Mouse (Mus musculus) hindbrain, postnatal 0 days (tissue): ENCODE results near the gene Slc1a2. TPM values are rescaled to one million over a fixed set of nuclear protein-coding genes. Genes with fewer than 3 reads are reported as not detected.
A peak's percentile ranks its signal among the peaks of the same experiment; 100 is the strongest.

Experiments used
- ATAC-seq: fragments of 200-750 bp; cut with Nextera tagmentation; 2 replicates; pipeline ENCODE4 v1.8.0; 2017; ENCODE audit warnings: mild to moderate bottlenecking, moderate TSS enrichment, moderate library complexity
- DNase-seq: peaks from one replicate; pipeline ENCODE4 v3.0.0-alpha.2; 2015; ENCODE audit warnings: low spot score
- H3K27ac ChIP-seq: fragments of 300-500 bp; sonication (generic); 2 replicates; pipeline ENCODE4 v1.5.1; 2014; ENCODE audit warnings: mild to moderate bottlenecking
- H3K27me3 ChIP-seq: fragments of 300-500 bp; sonication (generic); 2 replicates; pipeline ENCODE4 v1.6.1; 2014; ENCODE audit warnings: low read length, mixed read lengths; ENCODE audit not compliant: insufficient read depth
- H3K36me3 ChIP-seq: fragments of 300-500 bp; sonication (generic); 2 replicates; pipeline ENCODE4 v1.6.1; 2014; ENCODE audit warnings: low read length, mixed read lengths; ENCODE audit not compliant: insufficient read depth
- H3K4me1 ChIP-seq: fragments of 300-500 bp; sonication (generic); 2 replicates; pipeline ENCODE4 v1.6.1; 2014; ENCODE audit warnings: antibody characterized with exemption, low read length, mixed read lengths; ENCODE audit not compliant: insufficient read depth
- H3K4me2 ChIP-seq: fragments of 300-500 bp; sonication (generic); 2 replicates; pipeline ENCODE4 v1.6.1; 2014; ENCODE audit warnings: low read depth, mild to moderate bottlenecking, low read length, moderate library complexity, mixed read lengths
- H3K4me3 ChIP-seq: fragments of 300-500 bp; sonication (generic); 2 replicates; pipeline ENCODE4 v1.5.1; 2014; ENCODE audit warnings: low read length
- H3K9ac ChIP-seq: fragments of 300-500 bp; sonication (generic); replicated peaks from 2 replicates; pipeline ENCODE4 v1.6.1; 2014; ENCODE audit warnings: mild to moderate bottlenecking, low read length, moderate library complexity, mixed read lengths
- H3K9me3 ChIP-seq: fragments of 300-500 bp; sonication (generic); 2 replicates; pipeline ENCODE4 v1.6.1; 2016; ENCODE audit warnings: low read length, mixed read lengths
- CTCF ChIP-seq: IDR thresholded peaks from 2 replicates; pipeline ENCODE4 v1.5.1; 2016; ENCODE audit warnings: antibody characterized with exemption, control low read depth, low read depth
- WGBS: fragments of 180-500 bp; shearing (Covaris S2); extraction: QIAGEN DNeasy Blood & Tissue Kit; methylation state at CpG from one replicate; pipeline ENCODE4 v1.1.7; 2014; 5-methylcytosine and 5-hydroxymethylcytosine counted together
- polyA plus RNA-seq: library from polyadenylated mRNA; unstranded; fragments of >200 nt; fragmentation: Nextera tagmentation; extraction: Ambion mirVana; gene quantifications from 2 replicates; pipeline ENCODE4 v1.2.1, GENCODE M21; 2015
- total RNA-seq: library from RNA; depleted of rRNA; stranded (reverse); fragments of >200 nt; gene quantifications from 2 replicates; pipeline ENCODE4 v1.2.3, GENCODE M21; 2014

Slc1a2 gene
- total and polyA plus RNA-seq, 2 experiments from 2014 or later = 21.9 to 130 TPM

- WGBS = 84% methylated on average over 8 of the region's 8 CpGs
- ATAC-seq = no peak
- TF ChIP-seq CTCF = no peak
- Histone ChIP-seq H3K4me3 (no peak overlapping the region), H3K4me2 (no peak overlapping the region), H3K9me3 (no peaks in the 10 kb centered on the region), H3K27ac (no peak overlapping the region), H3K9ac (no peak overlapping the region), H3K36me3 (peaks cover 8% of the 10 kb centered on the region), H3K27me3 (no peaks in the 10 kb centered on the region), H3K4me1 (no peaks in the 10 kb centered on the region)
- DNase-seq = no peak
Measured at GRCm38 (mm10) chr2:102764602-102765374, 106.3 kb downstream of the Slc1a2 start.

GRCm38 (mm10) chr2:102768267-102768666 lies 109.8 kb downstream of the Slc1a2 start:
- H3K9me3 ChIP-seq = no peaks in the 10 kb centered on the region
- peaks cover 8% of the 10 kb centered on the region for H3K36me3 ChIP-seq
- DNase-seq (peak; percentile 23), ATAC-seq (peak; percentile 58; the same call in 1 of the 2 replicates)
- WGBS = 63% methylated on average over 3 of the region's 3 CpGs
- no peaks in the 10 kb centered on the region for H3K27me3 ChIP-seq
- H3K9ac ChIP-seq = no peak overlapping the region
- H3K4me1 ChIP-seq = no peaks in the 10 kb centered on the region
- no peak for TF ChIP-seq CTCF
- no peak overlapping the region for H3K27ac ChIP-seq
- no peak overlapping the region for H3K4me2 ChIP-seq
- H3K4me3 ChIP-seq = no peak overlapping the region

- no peak overlapping the region for H3K9ac ChIP-seq
- DNase-seq (no peak), ATAC-seq (no peak)
- WGBS = 94% methylated on average over 1 of the region's 1 CpGs
- no peak overlapping the region for H3K4me2 ChIP-seq
- no peaks in the 10 kb centered on the region for H3K27me3 ChIP-seq
- TF ChIP-seq CTCF = no peak
- H3K4me1 ChIP-seq = no peaks in the 10 kb centered on the region
- H3K9me3 ChIP-seq = no peaks in the 10 kb centered on the region
- H3K36me3 ChIP-seq = peaks cover 8% of the 10 kb centered on the region; the same call in 1 of the 2 replicates
- no peak overlapping the region for H3K27ac ChIP-seq
- H3K4me3 ChIP-seq = no peak overlapping the region
Measured at GRCm38 (mm10) chr2:102771304-102771703, 112.8 kb downstream of the Slc1a2 start.

- Histone ChIP-seq H3K9ac (no peak overlapping the region), H3K9me3 (no peaks in the 10 kb centered on the region), H3K4me3 (no peak overlapping the region), H3K27me3 (no peaks in the 10 kb centered on the region), H3K4me2 (no peak overlapping the region), H3K27ac (no peak overlapping the region), H3K4me1 (no peaks in the 10 kb centered on the region), H3K36me3 (0 out of 2 replicates have a peak, but pooled peaks cover 8% of the 10 kb centered on the region)
- ATAC-seq (no peak), DNase-seq (no peak)
- WGBS = 97% methylated on average over 5 of the region's 5 CpGs
- no peak for TF ChIP-seq CTCF
Measured at GRCm38 (mm10) chr2:102772276-102772675, 113.8 kb downstream of the Slc1a2 start.

GRCm38 (mm10) chr2:102774700-102775099 lies 116.2 kb downstream of the Slc1a2 start:
- H3K4me3 ChIP-seq = no peak overlapping the region
- H3K9ac ChIP-seq = no peak overlapping the region
- 65% methylated on average over 4 of the region's 4 CpGs for WGBS
- H3K27ac ChIP-seq = no peak overlapping the region
- 0 out of 2 replicates have a peak, but pooled peaks cover 6% of the 10 kb centered on the region for H3K36me3 ChIP-seq
- no peak overlapping the region for H3K4me2 ChIP-seq
- DNase-seq = no peak
- TF ChIP-seq CTCF = no peak
- H3K9me3 ChIP-seq = no peaks in the 10 kb centered on the region
- no peak for ATAC-seq
- H3K27me3 ChIP-seq = no peaks in the 10 kb centered on the region
- no peaks in the 10 kb centered on the region for H3K4me1 ChIP-seq

- Histone ChIP-seq H3K36me3 (peaks cover 6% of the 10 kb centered on the region; the same call in 1 of the 2 replicates), H3K9me3 (no peaks in the 10 kb centered on the region), H3K9ac (no peak overlapping the region), H3K4me1 (no peaks in the 10 kb centered on the region), H3K4me3 (no peak overlapping the region), H3K27me3 (no peaks in the 10 kb centered on the region), H3K4me2 (no peak overlapping the region), H3K27ac (no peak overlapping the region)
- 46% methylated on average over 1 of the region's 1 CpGs for WGBS
- no peak for TF ChIP-seq CTCF
- no peak for ATAC-seq
- DNase-seq = no peak
Measured at GRCm38 (mm10) chr2:102775561-102775960, 117.1 kb downstream of the Slc1a2 start.

GRCm38 (mm10) chr2:102778208-102778607 lies 119.7 kb downstream of the Slc1a2 start:
- peaks cover 9% of the 10 kb centered on the region; the same call in 1 of the 2 replicates for H3K36me3 ChIP-seq
- no peak overlapping the region for H3K9ac ChIP-seq
- DNase-seq (no peak), ATAC-seq (no peak)
- 85% methylated on average over 3 of the region's 3 CpGs for WGBS
- no peaks in the 10 kb centered on the region for H3K4me1 ChIP-seq
- no peak overlapping the region for H3K4me3 ChIP-seq
- no peak for TF ChIP-seq CTCF
- H3K4me2 ChIP-seq = no peak overlapping the region
- H3K27me3 ChIP-seq = no peaks in the 10 kb centered on the region
- H3K9me3 ChIP-seq = no peaks in the 10 kb centered on the region
- H3K27ac ChIP-seq = no peak overlapping the region
